Mouse (Mus musculus): ENCODE data around the gene Esrrg.

The Esrrg gene

DNA sequence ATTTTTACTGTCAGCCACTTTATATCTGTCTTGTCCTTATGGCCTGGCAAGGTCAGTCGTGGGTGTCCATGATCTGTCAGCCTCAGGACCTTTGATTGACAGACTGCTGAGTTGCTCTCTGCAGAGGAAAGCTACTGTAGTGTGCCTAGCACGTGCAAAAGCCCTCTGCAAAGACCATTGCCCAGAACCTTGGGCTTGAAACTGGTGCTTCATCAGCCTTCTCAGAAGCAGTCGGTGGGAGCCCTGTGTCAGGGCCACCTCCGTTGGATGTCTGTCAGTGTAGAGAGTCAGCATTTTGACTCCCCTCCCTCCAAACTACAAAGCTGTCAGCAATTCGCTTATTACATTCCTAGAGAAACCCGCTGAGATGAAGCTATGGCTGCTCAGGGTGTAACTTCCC is 227.8 kb downstream of the Esrrg start:
- no peak for DNase-seq

DNA sequence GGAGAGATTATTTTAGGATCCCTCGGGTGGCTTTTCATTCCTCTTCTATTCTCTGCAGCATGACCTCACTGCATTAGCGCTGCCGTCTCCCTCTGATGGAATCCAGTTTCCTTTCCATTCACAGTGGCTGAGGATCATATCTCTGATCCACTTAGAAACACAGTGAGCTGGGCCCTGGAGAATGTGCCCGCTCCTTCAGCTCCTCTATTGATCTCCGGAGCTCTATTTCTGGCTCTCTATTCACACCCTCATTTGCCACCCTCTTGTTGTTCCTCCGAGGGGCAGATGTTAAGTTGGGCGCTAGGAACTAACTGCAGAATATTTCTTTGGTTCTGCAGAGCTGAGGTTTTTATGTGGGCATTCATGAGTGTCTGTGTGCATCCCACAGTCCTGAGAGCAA is 228.3 kb downstream of the Esrrg start:
- no peak for DNase-seq

DNA sequence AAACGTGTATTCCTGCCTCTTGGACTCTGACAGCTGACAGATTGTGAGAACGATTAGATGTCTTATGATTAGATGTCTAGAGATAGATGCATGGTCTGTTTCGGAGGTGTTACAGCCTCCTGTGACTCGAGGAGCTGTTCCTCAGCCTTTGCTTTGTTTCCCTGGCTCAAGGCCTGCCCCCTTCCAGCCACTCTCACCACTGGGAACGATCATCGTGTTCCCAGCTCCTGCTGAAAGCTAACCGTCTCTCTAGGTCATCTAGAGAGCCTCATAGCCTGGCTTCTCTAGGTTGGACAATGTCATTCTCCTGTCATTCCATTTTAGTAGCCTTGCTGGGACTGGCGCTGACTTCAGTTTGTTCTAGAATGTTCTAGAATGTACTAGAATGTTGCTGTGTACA is 233.0 kb downstream of the Esrrg start:
- DNase-seq, result no peak

DNA sequence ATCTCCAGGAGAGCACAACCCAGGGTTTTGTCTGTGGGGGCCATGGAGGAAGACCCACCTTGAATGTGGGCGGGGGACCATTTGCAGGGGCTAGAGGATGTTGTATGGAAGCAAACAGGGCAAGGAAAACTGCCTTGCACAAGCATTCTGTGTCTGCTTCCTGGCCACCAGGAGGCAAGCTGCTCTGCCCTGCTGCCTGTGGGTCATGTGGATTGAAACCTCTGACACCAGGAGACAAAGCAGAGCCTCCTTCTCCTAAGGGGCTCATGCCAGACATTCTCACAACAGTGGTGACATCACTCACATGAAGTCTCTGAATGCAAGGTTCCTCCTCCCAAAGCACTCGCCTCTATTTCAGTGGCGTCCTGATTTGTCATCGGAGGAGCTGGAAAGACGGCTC is 234.1 kb downstream of the Esrrg start:
- no peak for DNase-seq

DNA sequence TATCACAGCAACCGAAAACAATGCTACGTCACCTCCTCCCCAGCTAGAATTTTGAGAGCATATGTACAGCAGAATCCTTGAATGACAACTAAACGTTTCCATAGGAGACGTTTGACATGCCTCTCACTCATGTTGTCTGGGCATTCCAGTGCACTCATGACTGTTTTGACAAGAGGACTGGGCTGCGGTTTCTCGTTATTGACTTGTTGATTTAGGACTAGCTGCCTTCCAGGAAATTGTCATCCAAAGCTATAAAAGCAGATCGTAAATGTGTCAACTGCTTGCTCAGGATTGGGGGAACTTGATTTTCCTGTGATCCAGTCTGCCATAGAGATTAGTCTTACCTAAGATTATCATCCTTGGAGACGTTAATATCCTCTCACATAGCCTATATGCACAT is 245.6 kb downstream of the Esrrg start:
- no peak for DNase-seq

DNA sequence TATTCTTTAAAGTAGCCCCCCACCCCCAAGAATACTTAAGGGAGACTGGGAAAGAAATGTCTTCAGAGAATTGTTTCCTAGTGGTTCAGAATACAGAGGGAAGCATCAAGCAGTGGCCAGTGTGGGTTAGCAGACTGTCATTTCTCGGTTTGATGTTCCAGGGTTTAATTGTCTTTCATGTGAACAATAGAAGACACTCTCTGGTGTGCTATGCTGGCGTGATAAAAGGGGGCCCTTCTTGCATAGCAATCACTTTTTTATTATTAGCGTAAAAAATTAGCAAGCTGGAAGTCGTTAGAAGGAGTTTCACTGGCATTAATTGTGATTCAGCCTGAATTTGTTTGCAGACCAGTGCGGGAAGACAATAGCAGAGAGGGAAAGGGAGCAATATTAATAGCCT is 253.7 kb downstream of the Esrrg start:
- DNase-seq, result no peak

DNA sequence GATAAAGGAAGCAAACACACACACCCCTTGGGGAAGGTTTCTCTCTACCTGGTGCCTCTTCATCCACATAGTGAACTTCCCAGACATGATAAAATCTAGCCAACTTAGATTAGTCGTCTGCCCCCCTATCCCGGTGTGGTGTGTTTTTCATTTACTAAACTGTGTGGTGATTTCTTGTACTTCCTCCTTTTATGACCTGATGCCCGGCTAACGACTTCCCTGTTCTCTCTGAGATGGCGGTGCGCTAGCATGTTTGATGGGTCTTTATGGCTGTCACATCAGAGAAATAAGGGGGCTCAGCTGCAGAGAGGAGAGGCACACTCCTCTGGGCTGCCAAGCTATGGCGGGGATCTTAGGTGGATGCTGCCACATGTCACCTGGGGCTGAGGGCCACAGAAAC is 259.8 kb downstream of the Esrrg start:
- no peak for DNase-seq

DNA sequence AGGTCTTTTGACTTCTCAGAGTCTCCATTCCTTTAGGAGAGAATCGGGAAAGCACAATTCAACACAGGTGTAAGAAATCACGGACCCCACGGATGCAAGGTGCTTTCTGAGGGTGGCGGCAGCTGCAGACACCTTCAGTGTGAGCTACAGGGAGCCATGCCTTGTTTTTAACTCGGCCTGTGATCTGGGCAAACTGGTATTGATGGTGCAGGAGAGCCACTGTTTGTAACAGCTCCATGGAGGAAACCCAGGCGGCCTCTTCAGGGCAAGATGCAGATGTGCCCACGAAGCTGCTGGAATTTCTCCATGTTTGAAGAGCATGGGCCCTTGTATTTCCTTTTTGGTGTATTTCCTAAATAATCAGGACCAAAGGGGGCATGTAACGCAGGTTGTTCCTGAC is 263.6 kb downstream of the Esrrg start:
- no peak for DNase-seq

DNA sequence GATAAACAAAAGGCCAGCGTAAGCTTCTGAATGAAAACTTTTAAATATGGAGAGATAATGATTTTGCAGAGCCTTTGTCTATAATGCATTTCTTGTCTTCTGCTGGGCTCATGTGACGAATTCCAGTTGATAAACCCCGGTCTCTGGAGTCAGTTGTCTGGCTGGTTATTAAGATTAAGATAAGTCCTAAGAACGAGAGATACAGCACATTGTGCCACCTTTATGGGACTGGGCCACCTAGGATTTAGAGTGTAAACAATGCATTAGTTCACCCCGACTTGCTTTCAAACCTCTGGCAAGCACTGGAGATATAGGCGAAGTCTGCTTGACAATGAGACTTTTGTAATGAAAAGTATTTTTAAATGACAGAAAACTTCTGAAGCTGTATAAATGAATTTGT is 264.2 kb downstream of the Esrrg start:
- DNase-seq, result no peak

DNA sequence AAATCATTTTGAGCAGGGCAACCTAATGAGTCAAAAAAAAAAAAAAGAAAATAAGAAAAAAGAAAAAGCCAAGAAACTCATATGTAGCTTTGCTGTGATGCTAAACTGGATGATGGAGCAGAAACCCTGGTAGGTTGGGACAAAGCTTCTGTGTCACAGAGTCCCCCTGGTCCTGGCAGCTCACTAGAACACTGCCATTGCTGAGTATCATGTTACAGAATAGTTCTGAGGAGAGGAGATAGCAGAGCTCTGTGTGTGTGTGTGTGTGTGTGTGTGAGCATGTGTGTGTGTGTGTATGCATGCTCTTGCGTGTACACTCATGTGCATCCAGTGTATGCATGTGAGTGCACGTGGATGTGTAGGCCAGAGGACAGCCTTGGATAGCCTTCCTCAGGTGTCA is 265.2 kb downstream of the Esrrg start:
- DNase-seq, result no peak

DNA sequence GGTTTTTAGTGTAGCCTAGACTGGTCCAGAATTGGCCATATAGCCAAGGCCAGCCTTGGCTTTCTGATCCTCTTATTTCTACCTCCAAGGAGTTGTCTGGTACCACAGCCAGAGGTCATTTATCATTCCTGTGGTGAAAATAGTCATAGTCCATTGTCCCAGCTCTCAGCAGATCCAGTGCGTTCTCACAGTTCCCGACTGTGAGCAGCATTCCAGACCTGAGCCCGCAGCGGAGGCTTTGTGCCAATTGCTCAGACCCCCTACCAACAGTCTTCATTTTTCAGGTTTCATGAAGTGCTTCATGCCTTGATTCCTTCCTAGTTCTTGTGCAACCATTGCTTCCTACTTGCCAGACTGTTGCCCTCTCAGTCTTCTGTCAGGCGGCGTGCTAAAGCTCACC is 278.7 kb downstream of the Esrrg start:
- no peak for DNase-seq

DNA sequence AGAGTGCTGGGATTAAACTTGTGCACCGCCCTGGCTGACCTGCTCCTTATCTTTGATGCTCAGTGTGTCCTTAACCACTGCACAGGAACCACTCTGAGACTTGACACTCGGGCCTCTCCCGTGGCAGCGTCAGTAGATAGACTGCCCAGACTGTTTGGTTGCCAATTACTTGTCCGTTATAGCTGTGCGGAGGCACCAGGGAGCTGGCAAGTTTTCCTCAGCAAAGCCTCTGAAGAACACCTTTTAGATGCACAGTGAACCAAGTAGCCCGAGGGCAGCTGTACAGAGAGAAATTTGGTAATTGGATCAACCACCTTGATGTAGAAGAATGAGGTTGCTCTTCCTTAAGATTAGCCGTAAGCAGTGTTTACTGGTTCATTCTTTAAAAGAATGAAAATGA is 279.6 kb downstream of the Esrrg start:
- DNase-seq, result no peak

DNA sequence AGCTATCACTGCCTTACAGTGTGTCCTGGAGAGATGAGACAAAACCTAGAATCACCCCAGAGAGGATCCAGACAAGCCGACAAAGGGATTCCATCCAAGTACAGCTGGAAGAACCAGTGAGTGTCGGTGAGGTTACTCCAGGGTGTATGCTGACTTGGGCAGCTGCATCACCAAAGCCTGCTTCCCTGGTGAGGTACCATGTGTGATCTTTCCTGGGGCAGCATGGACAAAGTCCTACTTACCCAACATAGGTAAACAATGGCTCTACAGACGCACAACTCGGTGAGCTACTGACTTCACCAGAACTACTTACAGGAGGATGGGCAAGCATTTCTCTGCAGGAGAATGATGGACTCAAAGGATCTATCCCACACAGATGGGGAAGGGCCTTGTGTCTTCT is 280.5 kb downstream of the Esrrg start:
- DNase-seq, result no peak

DNA sequence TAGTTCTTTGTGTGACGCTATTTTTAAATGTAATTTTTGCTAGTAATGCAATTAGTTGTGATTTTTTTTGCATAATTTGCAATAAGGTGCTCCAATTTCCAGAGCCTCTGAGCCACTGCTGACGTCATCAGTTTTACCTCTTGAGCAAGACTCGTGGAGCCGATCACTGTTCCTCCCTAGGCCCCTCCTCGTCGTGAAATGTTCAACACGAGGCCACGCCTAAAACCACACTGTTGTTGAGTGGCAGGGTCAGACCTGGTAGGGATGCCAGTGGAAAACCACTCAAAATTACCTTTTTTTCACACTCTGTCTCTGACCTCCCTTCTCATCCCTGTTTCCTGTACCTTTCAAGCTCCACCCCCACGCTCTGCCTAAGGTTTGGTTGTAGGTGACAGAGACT is 282.7 kb downstream of the Esrrg start:
- no peak for DNase-seq

DNA sequence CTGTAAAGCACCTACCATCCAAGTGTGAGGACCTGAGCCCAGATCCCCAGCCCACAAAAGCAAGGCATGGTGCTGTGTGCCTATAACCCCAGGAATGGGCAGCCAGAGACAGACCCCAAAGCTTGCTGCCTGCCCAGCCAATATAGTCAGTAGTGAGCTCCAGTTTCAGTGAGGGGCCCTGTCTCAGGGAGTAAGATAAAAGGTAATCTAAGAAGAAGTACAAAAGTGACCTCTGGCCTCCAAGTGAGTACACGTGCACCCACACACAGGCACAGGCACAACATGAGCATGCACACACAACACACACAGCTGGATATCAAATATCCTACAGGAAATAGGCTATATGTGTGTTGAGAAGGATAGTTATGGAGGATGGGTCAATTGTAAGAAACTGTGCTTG is 286.9 kb downstream of the Esrrg start:
- no peak for DNase-seq

DNA sequence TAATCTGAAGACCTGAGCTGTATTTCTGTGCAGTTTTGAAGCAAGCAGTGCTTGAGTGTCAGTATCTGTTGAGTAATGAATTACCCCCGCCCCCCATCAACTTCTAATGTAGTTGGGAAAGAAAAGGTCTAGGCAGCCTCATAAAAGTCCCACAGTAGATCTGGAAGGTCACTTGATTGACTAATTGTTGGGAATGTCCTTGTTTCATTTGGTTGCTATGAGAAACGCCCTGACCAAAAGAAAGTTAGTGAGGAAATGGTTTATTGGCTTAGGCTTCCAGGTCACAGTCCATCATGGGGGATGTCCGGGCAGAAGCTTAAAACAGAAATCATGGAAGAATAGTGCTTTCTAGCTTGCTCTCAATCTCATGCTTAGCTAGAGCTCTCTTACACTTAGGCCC is 287.7 kb downstream of the Esrrg start:
- no peak for DNase-seq

DNA sequence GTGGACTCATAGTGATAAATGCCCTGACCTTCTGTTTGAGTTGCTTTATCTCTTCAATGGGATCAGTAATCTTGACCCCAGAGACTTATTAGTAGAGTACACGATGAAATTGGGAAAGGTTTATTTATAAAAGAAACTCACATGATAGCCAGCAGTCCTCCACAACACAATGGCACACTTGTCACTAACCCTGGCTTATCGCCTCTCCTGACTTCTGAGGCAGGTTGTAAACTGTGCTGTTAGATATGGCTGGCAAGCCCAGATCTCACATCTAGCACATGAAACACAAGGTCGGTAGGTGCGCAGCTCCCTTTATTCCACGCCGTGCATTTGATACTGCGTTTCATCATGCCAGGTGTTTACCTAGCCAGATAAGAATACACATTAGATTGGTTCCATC is 288.3 kb downstream of the Esrrg start:
- no peak for DNase-seq

DNA sequence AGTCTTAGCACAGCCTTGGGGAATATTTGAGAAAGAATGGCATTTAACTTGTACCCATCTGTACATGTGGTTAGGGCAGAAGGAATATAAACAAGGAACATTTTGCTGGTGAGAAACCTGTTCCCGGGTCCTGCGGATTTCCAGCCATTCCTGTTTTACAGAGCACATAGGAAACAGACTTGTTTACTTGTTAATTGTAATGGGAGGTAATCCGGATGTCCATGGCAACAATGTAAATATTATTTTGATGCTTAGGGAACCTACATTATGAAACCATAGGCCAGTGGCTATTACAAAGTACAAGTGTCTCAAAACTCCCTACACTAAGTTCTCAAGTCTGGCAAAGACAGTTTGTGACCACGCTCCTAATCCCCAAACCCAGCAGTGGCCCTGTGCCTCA is 290.9 kb downstream of the Esrrg start:
- no peak for DNase-seq

DNA sequence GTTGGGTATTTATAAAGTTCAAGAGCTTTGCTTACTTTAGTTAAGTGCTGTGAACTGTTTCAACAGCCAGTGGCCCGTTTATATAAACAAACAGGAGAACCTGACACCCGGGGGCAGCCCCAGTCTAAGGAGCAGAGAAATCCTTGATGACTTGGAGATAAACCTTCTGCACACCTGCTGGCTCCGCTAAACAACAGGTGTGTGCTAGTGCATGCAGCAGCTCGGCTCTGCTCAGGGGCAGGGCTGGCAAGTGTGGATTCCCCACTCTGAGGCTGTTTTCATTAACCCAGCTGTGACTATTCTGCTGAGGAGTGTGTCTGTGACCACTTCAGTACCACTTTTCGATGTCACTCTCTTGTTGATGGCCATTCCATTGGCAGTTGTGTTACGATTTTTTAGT is 292.2 kb downstream of the Esrrg start:
- DNase-seq, result peak in 1 of 2 experiments; percentile 26

DNA sequence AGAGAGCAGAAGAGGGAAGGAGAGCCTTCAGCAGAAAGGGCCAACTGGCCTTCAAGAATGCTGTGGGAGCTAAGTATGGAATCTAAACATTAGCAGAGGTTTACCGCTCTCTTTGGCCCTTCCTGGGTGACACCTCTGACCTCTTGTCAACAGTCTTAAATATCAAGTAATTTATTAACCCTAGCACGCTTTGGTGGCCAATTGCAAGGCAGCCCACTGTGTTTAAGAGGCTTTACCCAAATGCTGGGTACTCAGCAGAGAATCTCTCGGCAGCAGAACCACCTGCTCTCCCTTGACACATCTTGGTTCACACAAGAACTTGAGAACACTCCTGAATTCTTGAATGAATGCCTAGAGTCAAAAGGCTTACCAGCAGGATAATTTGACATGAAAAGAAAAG is 293.6 kb downstream of the Esrrg start:
- DNase-seq, result no peak

DNA sequence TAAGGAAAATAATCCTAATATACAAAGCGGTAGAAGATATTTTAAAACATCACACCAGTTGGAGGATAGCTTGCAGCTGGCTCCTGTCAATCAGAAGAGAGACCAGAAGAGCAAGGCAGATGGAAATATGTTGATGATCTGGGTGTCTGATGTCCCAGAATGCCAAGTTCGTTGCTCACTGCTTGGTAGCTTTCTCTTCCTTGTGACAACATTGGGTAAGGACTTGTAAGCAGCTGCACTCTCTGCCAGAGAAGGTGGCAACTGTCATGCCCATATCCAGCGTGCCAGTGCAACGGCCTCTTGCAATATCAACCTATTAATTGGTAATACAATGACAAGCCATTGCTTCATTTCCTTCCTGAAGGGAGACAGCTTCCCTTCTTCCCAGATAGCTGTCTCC is 296.1 kb downstream of the Esrrg start:
- peak in 1 of 2 experiments; percentile 27 for DNase-seq

DNA sequence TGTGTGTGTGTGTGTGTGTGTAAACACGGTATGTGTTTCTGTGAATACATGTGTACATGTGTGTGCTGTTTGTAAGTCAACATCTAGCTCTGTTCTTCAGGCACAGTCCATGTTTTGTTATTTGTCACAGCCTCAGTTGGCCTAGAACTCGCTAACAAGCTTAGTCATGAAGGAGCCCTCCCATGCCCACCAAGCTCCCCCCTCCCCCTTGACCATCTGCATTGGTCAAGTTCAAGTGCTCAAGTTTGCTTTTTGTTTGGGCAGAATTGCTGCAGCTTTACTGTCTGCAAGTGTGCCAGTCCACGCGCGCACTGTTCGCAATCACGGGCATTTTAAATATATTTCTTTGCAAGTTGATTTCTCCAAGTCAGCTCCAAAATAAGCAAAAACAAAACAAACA is 298.8 kb downstream of the Esrrg start:
- no peak for DNase-seq

DNA sequence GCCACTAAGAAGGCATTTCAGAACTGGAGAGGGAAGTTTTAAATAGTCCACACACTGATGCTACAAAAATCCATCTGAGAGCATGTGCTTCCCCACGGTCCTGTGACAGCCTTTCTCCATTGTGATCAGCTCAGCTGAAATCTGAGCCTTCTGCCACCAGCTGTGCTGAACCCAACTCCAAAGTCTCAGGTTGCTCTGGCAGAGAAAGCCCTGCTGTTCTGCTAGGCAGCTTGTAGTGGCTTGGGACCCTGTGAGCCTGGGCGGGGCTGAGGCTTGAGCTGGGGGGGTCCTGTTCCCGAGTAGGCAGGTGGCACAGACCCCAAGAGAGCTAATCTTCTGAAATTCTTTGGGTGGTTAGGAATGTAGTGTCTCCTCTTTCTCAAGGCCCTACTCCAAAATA is 299.3 kb downstream of the Esrrg start:
- DNase-seq, result peak in 1 of 2 experiments; percentile 23

DNA sequence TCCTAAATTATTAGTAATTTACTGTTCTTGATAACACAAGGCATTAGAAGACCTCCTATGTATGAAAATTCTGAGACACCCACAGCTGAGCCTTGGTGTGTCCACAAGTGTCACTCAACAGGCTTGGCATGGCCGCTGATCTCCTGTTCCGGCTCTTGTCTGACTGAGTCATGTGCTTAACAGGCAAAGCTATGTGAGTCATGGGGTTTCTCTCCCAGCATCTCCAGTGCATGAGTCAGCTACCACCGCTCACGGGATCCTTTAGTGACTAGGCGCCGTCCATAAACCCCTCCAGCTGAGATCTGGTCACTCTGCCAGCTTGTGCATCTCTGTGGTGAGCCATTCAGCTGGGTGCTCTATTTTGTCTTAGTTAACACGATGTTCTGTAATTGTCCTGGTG is 302.1 kb downstream of the Esrrg start:
- DNase-seq, result peak in 1 of 2 experiments; percentile 29

DNA sequence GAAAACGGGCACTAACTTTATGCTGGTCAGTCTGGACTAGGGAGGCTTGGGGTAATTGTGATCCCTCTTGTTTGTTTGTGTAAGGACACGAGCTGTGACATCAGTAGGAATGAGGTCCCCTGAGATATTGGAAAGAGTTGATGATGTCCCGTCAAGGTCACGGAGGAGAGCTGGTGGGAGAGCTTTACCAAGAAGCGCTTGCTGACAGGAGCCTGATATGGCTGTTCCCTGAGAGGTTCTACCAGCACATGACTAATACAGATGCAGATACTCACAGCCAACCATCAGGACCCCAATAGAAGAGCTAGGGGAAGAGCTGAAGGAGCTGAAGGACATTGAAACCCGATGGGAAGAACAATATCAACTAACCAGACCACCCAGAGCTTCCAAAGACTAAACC is 302.6 kb downstream of the Esrrg start:
- DNase-seq, result no peak

DNA sequence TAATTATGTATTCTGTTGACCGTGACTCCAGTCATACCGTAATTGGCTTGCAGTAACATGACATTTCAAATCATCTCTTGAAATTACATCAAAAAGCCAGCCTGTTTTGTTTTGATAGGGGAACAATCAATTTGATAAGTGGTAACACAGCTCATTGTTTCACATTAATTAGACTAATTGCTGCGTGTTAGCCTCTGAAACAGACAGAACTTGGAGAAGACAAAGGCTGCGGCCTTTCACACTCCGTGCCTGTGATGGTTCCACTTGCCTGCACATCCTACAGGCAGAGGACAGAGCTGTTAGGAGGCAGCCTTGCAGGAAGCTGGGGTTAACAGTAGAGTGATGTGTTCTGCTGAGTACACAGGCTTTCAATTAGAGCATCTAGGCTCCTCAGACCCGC is 309.7 kb downstream of the Esrrg start:
- no peak for DNase-seq
